Mouse (Mus musculus) heart, postnatal 10 days (tissue): ENCODE measurements at regions not wholly inside any gene's neighbourhood (a gene's known extent, or its start where the extent isn't known, plus 50 kb on each side); places are given as distances from the start of the nearest gene placed in this dataset.
"Not testable (repeated sequence)": the region's sequence is repeated elsewhere in the genome, so short reads cannot be mapped to it uniquely, and the experiment has no call there.

ENCODE experiments used
- DNase-seq, 2 experiments: peaks; one replicate each; pipeline ENCODE4 v3.0.0; 2021
- intact Hi-C: fragments of 180-260 bp; cut with DNase I; formaldehyde crosslinking; loops from one replicate; pipeline ENCODE4 v1.15.1; 2025

DNA sequence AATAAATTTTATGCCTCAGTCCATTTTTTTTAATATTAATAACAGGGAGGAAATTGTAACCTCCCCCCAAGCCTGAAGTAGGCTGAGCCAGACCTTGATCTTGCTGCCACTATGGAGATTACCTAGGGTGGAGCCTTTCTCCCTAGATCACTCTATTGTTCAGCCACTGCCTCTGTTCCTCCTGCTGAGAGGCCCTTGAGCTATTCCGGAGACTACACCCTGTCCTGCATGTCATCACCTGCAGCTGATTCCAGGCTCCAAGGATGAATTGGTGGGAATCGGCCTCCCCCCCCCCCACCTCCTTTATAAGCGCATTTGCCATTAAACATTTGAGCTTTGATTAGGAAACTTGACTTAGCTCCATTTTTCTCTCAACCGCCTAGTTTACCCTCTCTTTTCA lies 68.3 kb upstream of the Dnajc1 start:
- intact Hi-C loops, result no loop called here
- no peak for DNase-seq

DNA sequence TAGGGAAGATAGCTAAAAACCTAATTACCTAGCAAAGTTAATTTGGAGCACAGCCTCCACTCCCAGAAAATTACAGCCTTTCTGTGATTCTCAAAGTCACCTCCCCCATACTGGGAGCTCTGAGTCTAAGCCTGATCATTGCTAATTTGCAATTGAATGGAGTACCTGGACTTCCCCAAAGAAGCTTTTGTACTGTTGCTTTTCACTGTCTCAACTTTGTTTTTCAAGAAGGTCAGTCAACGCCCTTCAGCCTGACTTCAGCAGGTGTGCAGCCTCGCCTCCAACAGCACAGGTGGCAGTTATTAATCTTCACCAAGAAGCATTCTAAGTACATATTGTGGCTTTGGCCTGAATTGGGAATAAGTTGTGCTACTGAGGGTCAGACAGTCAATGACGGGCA lies 67.7 kb upstream of the Dnajc1 start:
- DNase-seq, intact Hi-C loops: not testable (repeated sequence)

DNA sequence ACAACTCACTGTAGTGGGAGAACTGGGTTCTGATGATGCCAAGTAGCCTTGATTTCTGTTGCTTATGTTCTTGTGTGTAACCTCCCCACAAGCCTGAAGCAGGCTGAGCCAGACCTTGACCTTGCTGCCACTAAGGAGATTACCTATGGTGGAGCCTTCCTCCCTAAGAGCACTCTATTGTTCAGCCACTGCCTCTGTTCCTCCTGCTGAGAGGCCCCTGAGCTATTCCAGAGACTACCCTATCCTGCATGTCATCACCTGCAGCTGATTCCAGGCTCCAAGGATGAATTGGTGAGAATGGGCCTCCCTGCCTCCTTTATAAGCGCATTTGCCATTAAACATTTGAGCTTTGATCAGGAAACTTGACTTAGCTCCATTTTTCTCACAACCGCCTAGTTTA lies 60.8 kb upstream of the Dnajc1 start:
- DNase-seq, intact Hi-C loops: not testable (repeated sequence)

DNA sequence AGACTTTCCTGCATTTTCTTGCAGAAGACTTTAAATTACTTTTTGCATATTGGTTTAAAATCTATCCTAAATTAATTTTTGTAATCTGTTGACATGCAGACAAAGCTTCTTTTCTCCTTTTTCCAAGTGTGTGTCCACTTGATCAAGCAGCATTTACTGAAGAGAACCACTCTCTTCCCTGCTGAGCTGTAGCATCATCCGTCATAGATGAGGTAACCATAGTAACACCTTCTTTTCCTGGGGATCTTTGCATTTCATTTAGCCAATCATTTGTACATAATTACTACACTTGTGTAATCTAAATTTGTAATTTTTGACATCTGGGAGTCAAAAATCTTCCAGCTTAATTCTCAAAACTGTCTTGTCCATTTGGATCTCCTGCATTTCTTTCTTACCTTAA lies 53.2 kb upstream of the Dnajc1 start:
- intact Hi-C loops, result no loop called here
- no peak for DNase-seq
